Mouse (Mus musculus) heart, adult 11 months (tissue): ENCODE results near the gene Rtkn2.
A peak's percentile ranks its signal among the peaks of the same experiment; 100 is the strongest.

Source experiments
- DNase-seq: peaks from one replicate; pipeline ENCODE4 v3.0.0; 2022

The Rtkn2 gene

DNA sequence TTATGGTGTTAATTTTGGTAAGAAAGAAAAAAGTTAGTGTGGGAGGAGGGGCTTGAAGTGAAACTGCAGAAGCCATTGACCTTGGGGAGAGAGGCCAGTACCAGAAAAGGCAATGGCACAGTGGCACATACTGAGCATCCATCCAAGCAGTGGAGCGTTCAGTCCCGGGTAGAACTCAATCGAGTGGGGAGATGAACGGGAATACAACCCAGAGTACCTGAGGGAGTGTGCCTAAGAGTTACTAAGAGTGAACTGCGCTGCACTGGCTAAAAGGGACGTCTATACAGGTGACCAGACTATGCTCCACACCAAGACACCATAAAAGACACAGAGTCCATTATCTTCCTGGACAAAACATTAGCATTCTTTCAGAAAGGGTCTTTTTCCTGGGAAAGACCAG, 128.3 kb downstream of the Rtkn2 start:
- DNase-seq, result peak; percentile 86
